Mouse (Mus musculus) heart, postnatal 36 days (tissue): ENCODE measurements around the gene Ldha. TPM values are rescaled to one million over a fixed set of nuclear protein-coding genes. Genes with fewer than 3 reads are reported as not detected.
"Not testable (repeated sequence)": the region's sequence is repeated elsewhere in the genome, so short reads cannot be mapped to it uniquely, and the experiment has no call there.

Experiments used
- DNase-seq, 2 experiments: peaks; one replicate each; pipeline ENCODE4 v3.0.0; 2021 to 2022
- intact Hi-C: fragments of 180-260 bp; cut with DNase I; formaldehyde crosslinking; loops from one replicate; pipeline ENCODE4 v1.15.1; 2025
- total RNA-seq, 2 experiments: library from RNA; stranded (reverse); gene quantifications; 2 replicates each; pipeline ENCODE4 v1.2.3; 2021

The Ldha gene
- 100 to 1,000 TPM; 776 to 801 TPM for total RNA-seq

GRCm38 (mm10) chr7:46840787-46841525, at the start of gene Ldha:
Ldha (plus strand) TSS chr7:46841475.
- intact Hi-C loops: no loop called here
- DNase-seq: no peak

GRCm38 (mm10) chr7:46793871-46794270, 47.4 kb upstream of the Ldha start:
- DNase-seq: no peak
- intact Hi-C loops: no loop called here

GRCm38 (mm10) chr7:46795287-46796205, 45.7 kb upstream of the Ldha start, which contains the start of the genes Hps5 and Gtf2h1:
Hps5 (minus strand) TSS chr7:46796064.
Gtf2h1 (plus strand) TSS chr7:46796103.
- intact Hi-C loops: loop anchor here (1.0 to 5.0 kb wide), 3 partner anchors 50 to 213 kb away; partner anchors contain the start of genes Spty2d1 and Tsg101
- DNase-seq: peak; percentile 98

GRCm38 (mm10) chr7:46796206-46796679, 45.0 kb upstream of the Ldha start:
- intact Hi-C loops: loop anchor here (1.0 to 5.0 kb wide), 2 partner anchors 49 to 121 kb away; partner anchors contain the start of gene Tsg101

GRCm38 (mm10) chr7:46796779-46797178, 44.5 kb upstream of the Ldha start:
- DNase-seq: no peak
- intact Hi-C loops: loop anchor here (1.0 to 5.0 kb wide), 2 partner anchors 49 to 121 kb away; partner anchors contain the start of gene Tsg101

More at GRCm38 (mm10) chr7:46796206-46796679, 45.0 kb upstream of the Ldha start:
- no peak for DNase-seq

GRCm38 (mm10) chr7:46810325-46810724, 30.9 kb upstream of the Ldha start:
- intact Hi-C loops: loop anchor here (10.0 kb wide), 1 partner anchor 94 kb away; no protein-coding TSS in a partner anchor
- DNase-seq: no peak

- intact Hi-C loops: loop anchor here (10.0 kb wide), 1 partner anchor 91 kb away; no protein-coding TSS in a partner anchor
- DNase-seq: no peak
Measured at GRCm38 (mm10) chr7:46814012-46814411, 27.3 kb upstream of the Ldha start.

DNA sequence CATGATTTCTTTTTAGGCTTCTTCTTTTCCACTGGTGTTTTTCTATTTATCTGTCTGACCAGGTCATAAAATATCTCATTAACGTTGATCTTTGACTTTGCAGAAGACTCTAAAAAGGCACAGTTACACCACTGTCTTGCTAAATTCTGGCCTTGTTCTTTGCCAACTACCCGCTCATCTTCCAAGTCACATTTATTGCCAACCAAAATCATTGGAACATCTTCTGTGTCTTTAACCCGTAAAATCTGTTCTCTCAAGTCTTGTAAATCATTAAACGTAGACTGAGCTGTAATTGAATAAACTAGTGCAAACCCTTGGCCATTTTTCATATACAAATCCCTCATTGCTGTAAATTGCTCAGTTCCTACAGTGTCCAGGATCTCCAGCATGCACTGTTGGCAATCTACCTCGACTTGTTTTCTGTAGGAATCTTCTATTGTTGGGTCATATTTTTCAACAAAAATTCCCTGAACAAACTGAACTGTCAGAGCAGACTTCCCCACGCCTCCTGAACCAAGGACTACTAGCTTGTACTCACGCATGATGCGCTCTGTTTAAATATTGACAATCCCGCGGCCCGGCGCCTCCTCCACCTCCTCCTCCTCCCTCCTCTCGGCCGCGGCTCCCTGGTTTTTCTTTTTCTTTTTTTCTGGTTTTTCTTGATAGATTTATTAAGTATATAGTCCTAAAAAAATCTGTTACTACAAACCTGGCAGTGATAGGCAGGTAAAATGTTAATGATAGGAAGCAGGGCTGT, 20.2 kb upstream of the Ldha start:
- DNase-seq, intact Hi-C loops: not testable (repeated sequence)

DNA sequence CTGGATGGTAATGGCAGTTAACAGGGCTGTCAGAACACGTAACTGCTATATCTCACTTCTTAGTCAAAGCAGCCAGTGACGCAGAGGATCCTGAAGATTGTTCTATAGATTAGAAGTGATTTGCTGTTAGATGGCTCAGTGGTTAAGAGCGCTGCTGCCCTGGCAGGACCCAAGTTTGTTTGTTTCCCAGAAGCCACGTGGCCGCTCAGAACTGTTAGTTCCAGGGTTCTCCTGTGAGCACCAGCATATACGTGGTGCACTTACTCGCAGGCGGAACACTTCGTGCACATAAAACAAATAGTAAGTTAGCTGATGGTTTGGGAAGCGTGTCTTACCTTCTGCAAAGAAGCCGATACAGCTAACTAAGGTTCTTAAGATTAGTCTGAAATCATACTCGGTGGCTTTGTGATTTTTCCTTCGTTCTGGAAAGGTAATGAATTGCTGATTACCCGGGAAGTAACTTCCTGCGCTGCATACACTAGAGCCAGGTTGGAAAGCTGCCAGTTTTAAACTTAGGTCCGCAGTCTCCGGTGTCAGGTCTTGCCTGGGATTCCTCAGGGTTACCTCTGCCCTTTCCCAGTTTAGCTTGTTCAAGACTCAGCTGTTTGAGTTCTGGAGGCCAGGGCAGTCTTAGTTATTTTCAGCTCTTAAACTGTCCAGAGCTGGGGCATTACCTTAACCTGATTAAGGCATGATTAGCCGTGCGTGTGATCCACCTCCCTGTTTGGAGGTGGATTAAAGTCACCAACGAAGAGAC, 14.1 kb upstream of the Ldha start:
- intact Hi-C loops: no loop called here
- DNase-seq: no peak

DNA sequence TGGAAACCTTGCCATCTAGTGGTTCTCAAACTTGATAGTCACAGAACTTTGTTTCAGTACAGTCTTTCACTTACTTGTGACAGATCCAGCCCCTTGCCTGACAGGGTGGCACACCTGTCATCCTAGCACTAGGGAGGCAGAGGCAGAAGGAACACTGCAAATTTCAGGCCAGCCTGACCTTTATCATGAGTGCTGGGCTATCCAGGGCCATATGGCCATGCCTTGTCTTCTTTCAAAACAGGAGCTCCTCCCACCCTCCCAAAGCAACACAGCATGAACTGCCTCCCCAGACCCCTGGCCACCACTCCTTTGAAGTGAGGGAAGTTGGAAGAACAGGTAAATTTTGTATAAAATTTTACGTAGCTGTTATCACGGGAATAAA, 13.5 kb upstream of the Ldha start:
- no peak for DNase-seq
- intact Hi-C loops: no loop called here

GRCm38 (mm10) chr7:46829911-46830310, 11.4 kb upstream of the Ldha start:
- DNase-seq: no peak
- intact Hi-C loops: loop anchor here (2.0 kb wide), 1 partner anchor 21 kb away; no protein-coding TSS in a partner anchor

GRCm38 (mm10) chr7:46830799-46831590, 10.3 kb upstream of the Ldha start:
- no peak for DNase-seq
- intact Hi-C loops: loop anchor here (2.0 kb wide), 1 partner anchor 20 kb away; no protein-coding TSS in a partner anchor

DNA sequence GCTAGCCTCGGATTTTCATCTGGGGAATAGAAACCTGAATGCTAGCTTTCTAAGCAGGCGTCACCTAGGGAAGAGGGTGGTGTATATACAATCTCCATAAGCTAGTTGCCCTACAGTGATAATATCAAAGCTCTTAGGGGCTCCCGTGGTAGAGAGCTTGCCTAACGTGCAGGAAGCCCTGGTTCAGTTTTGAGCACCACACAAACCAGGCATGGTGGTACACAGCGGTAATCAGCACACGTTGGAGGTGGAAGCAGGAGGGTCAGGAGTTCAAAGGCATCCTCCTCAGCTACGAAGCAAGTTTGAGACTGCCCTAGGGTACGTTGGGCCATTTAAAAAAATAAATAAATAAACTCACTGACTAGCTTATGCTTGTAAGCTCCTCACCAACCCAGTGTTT, 9.6 kb upstream of the Ldha start:
- intact Hi-C loops: loop anchor here (2.0 kb wide), 1 partner anchor 19 kb away; no protein-coding TSS in a partner anchor
- DNase-seq: no peak

DNA sequence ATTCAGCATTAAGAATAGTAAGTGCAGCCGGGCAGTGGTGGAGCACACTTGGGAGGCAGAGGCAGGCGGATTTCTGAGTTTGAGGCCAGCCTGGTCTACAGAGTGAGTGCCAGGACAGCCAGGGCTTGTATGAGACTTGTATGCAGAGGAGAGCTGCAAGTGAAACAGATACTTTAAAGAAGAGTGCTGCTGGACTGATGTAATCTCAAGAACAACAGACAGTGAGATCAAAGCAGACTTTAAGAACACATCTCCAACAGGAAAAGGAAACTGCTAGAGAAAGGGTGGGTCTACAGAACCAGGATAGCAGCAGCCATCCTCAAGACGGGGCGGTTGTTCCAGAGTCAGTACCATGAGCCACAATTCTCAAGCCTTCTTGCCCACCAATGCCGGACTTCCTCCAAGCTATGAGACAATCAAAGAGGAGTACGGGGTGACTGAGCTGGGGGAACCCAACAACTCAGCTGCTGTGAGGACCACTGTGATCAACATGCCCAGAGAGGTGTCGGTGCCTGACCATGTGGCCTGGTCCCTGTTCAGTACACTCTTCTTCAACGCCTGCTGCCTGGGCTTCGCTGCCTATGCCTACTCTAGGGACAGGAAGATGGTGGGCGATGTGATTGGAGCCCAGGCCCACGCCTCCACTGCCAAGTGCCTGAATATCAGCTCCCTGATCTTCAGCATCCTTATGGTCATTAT, 9.0 kb upstream of the Ldha start:
- intact Hi-C loops, DNase-seq: not testable (repeated sequence)

DNA sequence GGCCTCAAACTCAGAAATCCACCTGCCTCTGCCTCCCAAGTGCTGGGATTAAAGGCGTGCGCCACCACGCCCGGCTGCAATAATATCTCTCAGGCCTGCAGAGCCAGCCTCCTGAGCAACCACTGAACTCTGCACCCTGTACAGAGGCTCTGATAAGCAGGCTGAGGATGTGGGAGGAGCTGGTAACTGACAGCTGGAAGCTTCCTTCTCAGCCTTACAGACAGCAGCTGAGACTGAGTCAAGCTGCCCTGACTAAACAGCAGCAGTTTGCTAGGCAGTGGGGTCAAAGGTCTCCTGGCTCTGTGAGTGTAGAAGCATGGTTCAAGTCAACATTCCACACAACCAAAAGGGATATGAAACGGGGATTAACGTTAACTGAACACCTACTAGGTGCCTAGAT, 8.0 kb upstream of the Ldha start:
- intact Hi-C loops: no loop called here
- no peak for DNase-seq

DNA sequence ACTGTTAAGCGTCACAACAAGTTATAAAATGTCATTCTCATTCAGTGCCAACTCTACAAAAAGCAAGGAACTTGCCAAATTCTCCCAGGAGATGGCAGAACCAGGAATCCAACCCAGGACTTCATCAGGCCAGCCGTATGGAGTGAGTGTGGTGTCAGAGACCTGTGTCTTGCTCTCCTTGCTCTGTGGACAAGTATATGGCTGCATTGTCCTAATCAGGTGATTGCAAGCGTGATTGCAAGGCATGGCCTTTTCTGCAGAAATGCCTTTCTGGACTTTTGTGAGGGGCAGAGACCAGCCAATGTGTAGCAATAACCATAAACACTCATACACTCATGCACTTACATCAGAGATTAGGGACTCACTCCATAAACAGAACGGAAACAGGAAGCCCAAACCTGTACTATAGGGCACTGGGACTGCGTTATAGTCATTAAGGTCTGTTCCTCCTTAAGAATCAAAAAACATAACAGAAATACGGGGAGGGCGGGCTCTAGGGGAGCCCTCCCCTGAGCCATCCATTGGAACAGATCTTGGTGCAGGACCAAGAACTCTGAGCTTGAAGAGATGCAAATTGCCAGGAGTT, 7.5 kb upstream of the Ldha start:
- intact Hi-C loops: no loop called here

GRCm38 (mm10) chr7:46834994-46835610, 6.2 kb upstream of the Ldha start:
- intact Hi-C loops: loop anchor here (5.0 kb wide), 1 partner anchor 167 kb away; no protein-coding TSS in a partner anchor

More for the DNA sequence above, 7.5 kb upstream of the Ldha start:
- DNase-seq: no peak

More at GRCm38 (mm10) chr7:46834994-46835610, 6.2 kb upstream of the Ldha start:
- DNase-seq: no peak
